Mouse (Mus musculus): ENCODE results near the gene Golm1.
"Not testable (repeated sequence)": the region's sequence is repeated elsewhere in the genome, so short reads cannot be mapped to it uniquely, and the experiment has no call there.

Gene Golm1

DNA sequence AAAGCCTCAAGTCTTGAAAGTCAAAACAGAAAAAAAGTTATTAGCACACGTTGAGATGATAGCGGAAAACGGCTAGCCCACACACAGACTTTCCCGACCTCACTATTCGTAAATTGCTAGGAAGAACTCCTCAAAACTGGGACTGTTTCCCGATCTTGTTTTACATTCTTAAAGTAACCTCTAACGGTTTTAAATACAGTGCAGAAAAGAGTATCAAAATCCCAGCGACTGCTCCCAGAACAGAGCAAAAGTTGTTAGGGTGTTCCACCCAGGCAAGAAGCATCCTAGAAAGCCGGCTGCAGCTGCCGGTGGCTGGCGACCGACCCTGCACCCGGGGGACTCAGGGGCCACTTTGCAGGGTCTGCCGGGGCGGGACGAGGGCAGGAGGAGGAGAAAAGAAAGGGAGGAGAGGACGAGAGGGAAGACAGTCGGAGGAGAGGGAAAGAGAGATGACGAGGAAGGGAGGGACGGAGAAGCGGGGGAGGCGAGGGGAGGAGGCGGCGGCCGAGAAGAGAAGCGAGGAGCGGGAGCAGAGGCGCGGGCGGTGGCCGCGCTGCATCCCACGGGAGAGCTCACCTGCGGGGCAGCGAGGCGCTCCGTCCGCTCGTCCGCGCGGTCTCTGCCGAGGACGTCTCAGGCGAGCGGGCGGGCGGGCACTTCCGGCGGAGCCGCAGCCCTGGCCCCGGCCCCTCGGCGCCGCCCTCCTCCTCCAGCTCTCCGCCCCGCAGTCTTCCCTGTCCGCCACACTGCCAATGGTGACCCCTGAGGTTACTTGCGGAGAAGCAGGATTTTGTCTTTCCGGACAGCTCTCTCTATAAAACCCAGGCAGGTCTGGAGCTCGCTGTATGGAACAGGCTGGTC lies at the start of gene Golm1:
Golm1 (minus strand) TSS at position 661 of the 861 bp plus-strand sequence.
- in situ Hi-C loops (cut with MboI; ENCODE audit: unreplicated experiment in 2 of 2) = no loop called here

- in situ Hi-C loops (cut with MboI; ENCODE audit: unreplicated experiment in 2 of 2) = loop anchor here in 1 of 2 experiments (10.0 kb wide), 2 partner anchors 287 to 1087 kb away; no protein-coding TSS in a partner anchor
Observed at GRCm38 (mm10) chr13:59722089-59722488, 46.5 kb upstream of the Golm1 start.

- in situ Hi-C loops (cut with MboI; ENCODE audit: unreplicated experiment in 2 of 2) = no loop called here
Observed at GRCm38 (mm10) chr13:59719475-59719874, 43.9 kb upstream of the Golm1 start.

GRCm38 (mm10) chr13:59718857-59719440 lies 43.3 kb upstream of the Golm1 start:
- in situ Hi-C loops (cut with MboI; ENCODE audit: unreplicated experiment in 2 of 2) = not testable (repeated sequence)

- in situ Hi-C loops (cut with MboI; ENCODE audit: unreplicated experiment in 2 of 2) = no loop called here
Observed at GRCm38 (mm10) chr13:59713710-59714109, 38.1 kb upstream of the Golm1 start.

DNA sequence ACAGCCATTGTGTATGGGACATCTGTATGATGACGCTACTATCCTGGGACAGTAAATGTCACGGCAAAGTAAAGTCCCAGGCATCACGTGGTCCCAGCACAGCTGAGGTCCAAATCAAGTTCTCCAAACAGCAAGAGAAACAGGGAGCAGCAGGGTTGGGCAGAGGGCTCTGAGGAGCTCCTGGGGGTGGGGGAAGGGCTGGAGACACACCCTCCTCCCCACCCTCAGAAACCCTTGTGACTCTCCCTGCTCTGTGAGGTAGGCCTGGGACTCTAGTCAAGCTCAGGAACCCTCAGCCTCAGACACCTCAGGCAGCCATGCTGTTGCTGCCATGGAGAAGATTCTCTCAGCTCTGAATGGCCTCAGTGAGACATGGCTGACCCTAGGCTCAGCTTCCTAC lies 36.4 kb upstream of the Golm1 start, which contains the start of gene Spata31d1b:
Spata31d1b (plus strand) TSS at position 301 of the 400 bp plus-strand sequence.
- in situ Hi-C loops (cut with MboI; ENCODE audit: unreplicated experiment in 2 of 2) = not testable (repeated sequence)

DNA sequence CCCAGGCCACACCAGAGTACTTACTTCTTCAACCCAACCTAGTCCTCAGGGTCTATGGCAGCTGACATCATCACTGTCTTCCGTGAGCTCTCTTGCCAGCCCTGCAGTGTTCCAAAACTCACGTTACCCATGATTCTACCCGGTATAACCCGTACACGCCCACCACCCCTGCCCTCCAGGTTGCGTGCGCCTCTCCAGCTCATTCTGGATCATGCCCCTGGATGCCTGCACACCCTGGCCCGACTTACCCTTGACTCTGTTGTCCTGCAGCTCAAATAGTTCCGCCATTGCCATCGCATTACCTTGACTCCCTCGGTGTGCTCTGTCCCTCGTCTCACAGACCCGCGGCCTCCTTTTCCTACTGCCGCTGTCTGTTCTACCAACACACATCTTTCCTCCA lies 34.6 kb upstream of the Golm1 start, which contains the start of gene Spata31d1a:
Spata31d1a (minus strand) TSS at position 101 of the 400 bp plus-strand sequence.
- in situ Hi-C loops (cut with MboI; ENCODE audit: unreplicated experiment in 2 of 2) = no loop called here

DNA sequence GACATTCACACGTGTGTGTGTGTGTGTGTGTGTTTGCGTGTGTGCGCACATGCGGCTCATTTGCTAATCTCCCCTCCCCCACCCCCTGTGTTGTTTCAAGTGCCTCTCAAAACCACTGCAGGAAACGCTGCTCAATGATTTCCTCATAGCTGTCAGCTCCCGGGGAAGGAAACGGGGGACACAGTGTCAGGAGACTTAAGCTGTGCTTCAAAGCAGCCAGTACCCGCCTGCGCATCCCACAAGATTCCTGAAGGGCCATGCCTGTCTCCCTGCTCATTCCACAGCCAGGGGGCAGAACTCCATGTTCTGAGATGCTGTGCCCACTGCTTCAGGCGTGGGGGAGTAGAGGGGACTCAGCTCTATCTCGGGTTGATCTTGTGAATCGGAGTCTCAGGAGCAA lies 29.0 kb upstream of the Golm1 start:
- in situ Hi-C loops (cut with MboI; ENCODE audit: unreplicated experiment in 2 of 2) = no loop called here

DNA sequence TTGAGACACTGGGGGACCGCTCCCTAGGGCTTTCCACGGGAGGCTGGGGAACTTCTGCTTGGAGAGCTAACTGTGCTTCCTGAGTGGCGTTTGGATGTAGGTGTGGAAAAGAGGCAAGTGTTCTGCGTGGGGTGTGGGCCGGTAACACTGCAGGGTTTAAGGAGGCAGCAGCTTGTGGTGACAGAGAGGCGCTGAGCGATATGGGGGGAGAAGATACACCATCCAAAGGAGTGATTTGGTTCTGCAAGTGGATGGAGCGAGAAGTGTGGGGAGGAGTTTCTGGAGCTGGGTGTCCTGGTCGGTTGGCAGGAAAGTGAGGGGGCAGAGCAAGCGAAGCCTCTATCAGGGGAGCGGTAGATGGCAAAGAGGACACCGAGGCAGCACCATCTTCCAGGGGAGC lies 27.9 kb upstream of the Golm1 start:
- in situ Hi-C loops (cut with MboI; ENCODE audit: unreplicated experiment in 2 of 2) = no loop called here

DNA sequence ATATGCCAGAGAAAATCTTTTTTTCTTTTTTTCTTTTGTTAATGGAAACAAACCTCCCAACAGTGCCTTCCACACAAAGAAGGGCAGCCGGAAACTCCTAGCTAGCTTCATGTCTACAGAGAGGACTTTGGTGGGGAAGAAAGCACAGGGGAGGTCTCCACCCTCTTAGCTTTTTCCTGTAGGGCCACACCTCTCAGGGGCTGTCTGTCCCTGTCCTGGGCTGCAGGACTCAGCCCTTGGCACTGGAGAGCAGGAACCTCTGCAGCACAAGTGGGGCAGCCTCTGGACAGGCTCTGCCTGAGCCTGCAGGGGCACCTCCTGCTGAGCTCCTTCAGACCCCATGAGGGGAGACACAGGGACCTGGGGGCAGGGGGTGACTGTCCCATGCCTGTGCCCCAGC lies 24.5 kb upstream of the Golm1 start:
- in situ Hi-C loops (cut with MboI; ENCODE audit: unreplicated experiment in 2 of 2) = not testable (repeated sequence)

DNA sequence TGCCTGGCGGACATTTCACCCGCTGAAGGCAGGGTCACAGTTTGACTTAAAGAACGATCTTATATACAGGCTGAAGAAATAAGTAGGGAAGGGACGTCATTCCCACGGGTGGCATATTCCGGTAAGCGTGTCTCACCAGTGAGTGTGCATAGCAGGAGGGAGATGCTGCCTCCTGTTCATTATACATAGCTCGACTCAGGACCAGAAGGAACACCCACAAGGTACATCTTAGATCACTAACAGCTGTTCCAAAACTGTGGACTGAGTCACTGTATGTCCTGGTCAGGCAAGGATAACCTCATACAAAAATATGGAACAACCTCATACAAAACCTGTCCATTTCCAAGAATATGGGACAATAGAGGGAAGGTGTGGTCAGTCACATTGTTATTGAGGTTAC lies 23.5 kb upstream of the Golm1 start:
- in situ Hi-C loops (cut with MboI; ENCODE audit: unreplicated experiment in 2 of 2) = no loop called here

- in situ Hi-C loops (cut with MboI; ENCODE audit: unreplicated experiment in 2 of 2) = no loop called here
Observed at GRCm38 (mm10) chr13:59695781-59696180, 20.2 kb upstream of the Golm1 start.

- in situ Hi-C loops (cut with MboI; ENCODE audit: unreplicated experiment in 2 of 2) = no loop called here
Observed at GRCm38 (mm10) chr13:59694008-59694407, 18.4 kb upstream of the Golm1 start, which contains the start of gene 4921517D22Rik. Gene 4921517D22Rik (minus strand): TSS chr13:59694108.

DNA sequence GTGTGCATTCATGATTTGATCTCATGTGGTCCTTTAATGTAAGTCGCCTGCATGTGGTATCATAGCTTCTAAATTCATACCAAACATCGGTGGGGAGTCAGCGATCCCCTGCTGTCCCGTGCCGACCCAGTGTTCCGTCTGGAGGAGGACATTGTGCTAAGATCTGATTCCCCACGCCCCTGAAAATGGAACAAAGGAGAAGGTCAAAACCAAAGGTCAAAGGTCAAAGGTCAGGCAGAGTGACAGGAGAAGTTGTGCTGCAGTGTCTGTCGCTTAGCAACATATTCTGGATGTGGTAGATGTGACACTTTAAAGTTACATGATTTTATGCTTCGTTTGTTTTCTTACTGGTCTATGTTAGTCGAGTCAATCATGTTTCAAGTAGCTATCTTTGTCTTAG lies 15.9 kb upstream of the Golm1 start:
- in situ Hi-C loops (cut with MboI; ENCODE audit: unreplicated experiment in 2 of 2) = no loop called here

DNA sequence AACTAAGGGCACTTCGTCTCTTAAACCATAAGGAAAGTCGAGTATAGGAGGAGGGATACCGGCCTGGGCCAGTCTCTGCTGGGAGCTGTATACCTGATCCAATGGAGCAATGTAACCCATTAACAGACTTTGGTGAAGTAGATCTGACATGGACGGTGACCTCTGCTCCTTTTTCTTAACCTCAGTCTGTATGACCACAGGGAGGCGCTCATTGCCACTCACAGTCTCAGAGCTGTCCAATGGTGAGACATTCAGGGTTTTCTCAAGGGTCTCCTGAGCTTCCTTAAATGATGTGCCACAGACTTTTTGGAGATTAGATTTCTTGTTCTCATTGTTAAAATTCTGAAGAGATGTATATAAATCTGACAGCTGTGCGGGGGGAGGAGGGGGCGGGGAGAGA lies 15.0 kb upstream of the Golm1 start:
- in situ Hi-C loops (cut with MboI; ENCODE audit: unreplicated experiment in 2 of 2) = no loop called here

- in situ Hi-C loops (cut with MboI; ENCODE audit: unreplicated experiment in 2 of 2) = no loop called here
Observed at GRCm38 (mm10) chr13:59689843-59690242, 14.2 kb upstream of the Golm1 start.

DNA sequence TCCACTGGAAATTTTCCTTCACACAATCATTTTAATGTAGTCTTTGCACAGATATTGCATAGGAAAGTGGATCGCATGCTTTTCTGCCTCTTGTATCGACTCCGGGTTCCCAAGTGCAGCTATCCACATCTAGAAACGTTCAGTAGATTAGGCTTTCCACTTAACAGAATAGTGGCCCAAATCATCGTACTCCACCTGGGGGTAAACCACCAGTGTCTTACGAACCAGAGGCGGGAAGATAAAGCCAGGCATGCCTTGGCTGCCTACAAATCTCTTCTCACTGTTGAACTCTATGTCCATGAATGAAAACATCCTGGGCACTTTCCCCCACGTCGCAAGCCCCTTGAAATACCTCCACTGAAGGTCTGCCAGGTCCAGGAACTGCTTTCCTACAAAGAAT lies 13.7 kb upstream of the Golm1 start:
- in situ Hi-C loops (cut with MboI; ENCODE audit: unreplicated experiment in 2 of 2) = no loop called here

DNA sequence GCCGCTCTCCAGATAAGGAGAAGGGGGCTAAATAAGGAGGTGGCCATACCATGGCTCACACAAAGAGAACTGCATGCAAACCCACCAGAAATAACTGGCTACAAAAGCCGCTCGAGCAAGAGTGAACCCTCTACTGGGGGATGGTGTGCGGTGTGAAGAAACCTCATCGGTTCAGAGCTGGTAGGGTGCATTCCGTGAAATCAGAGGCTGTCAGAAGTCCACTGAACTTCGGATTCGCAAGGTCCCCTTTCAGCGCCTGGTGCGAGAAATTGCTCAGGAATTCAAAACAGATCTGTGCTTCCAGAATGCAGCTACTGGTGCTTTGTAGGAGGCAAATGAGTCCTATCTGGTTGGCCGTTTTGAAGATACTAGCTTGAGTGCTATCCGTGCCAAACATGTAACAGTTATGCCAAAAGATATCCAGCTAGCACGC lies 12.7 kb upstream of the Golm1 start:
- in situ Hi-C loops (cut with MboI; ENCODE audit: unreplicated experiment in 2 of 2) = no loop called here

- in situ Hi-C loops (cut with MboI; ENCODE audit: unreplicated experiment in 2 of 2) = no loop called here
Observed at GRCm38 (mm10) chr13:59685236-59685635, 9.6 kb upstream of the Golm1 start.

- in situ Hi-C loops (cut with MboI; ENCODE audit: unreplicated experiment in 2 of 2) = no loop called here
Observed at GRCm38 (mm10) chr13:59682629-59683028, 7.0 kb upstream of the Golm1 start.

- in situ Hi-C loops (cut with MboI; ENCODE audit: unreplicated experiment in 2 of 2) = no loop called here
Observed at GRCm38 (mm10) chr13:59679908-59680307, 4.3 kb upstream of the Golm1 start.

DNA sequence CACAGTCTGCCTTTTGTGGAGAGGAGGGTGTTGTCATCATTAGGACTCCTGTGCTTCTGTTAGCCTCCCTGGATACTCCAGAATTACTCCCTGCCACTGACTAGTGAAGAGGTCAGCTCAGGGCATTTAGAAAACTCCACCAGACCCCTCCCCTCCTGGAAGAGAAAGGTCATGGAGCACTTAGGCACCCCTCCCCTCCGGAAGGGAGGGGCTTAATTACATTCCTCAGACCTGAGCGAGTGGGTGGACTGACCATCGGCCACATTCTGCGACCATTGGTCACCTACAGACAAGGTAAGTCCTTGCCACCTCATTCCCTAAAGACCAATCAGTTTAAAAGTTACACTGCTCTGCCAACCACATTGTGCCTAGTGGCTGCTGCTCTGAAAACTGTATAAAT lies 3.7 kb upstream of the Golm1 start:
- in situ Hi-C loops (cut with MboI; ENCODE audit: unreplicated experiment in 2 of 2) = no loop called here

Measured in v-Abl transformed pro-B cells (cell line).